Mouse (Mus musculus) CH12.LX (cell line): ENCODE results near the gene Selplg. TPM values are rescaled to one million over a fixed set of nuclear protein-coding genes. Genes with fewer than 3 reads are reported as not detected.

Experiments used
- DNase-seq: peaks from one replicate; pipeline ENCODE4 v3.0.0-alpha.2; 2013; ENCODE audit errors: extremely low read depth
- H3K27ac ChIP-seq: 2 replicates; pipeline ENCODE4 v1.5.1; 2012; ENCODE audit warnings: low read depth, mild to moderate bottlenecking, control low read depth, moderate library complexity; ENCODE audit not compliant: insufficient read depth
- H3K27me3 ChIP-seq: replicated peaks from 2 replicates; pipeline ENCODE3; 2012; ENCODE audit warnings: inconsistent platforms
- H3K36me3 ChIP-seq, 2 experiments: replicated peaks in 1 of 2; 2 replicates each; pipeline versions ENCODE3 to v1.6.1; 2012; ENCODE audit warnings: inconsistent platforms in 1 of 2, low read length in 1 of 2, mild to moderate bottlenecking in 1 of 2, mixed read lengths in 1 of 2, moderate library complexity in 1 of 2; ENCODE audit not compliant: control insufficient read depth in 1 of 2, insufficient read depth in 1 of 2
- H3K4me1 ChIP-seq, 2 experiments: 2 replicates each; pipeline ENCODE4 v1.6.1; 2012; ENCODE audit warnings: inconsistent platforms in 1 of 2, moderate library complexity in 1 of 2; ENCODE audit not compliant: insufficient read depth in 2 of 2, control insufficient read depth in 1 of 2
- H3K4me2 ChIP-seq: 2 replicates; pipeline ENCODE4 v1.6.1; 2012; ENCODE audit warnings: low read depth, mild to moderate bottlenecking, control low read depth; ENCODE audit not compliant: poor library complexity, insufficient read depth, severe bottlenecking
- H3K4me3 ChIP-seq, 3 experiments: fragments of 150-350 bp in 1 of 3; sonication (generic) in 1 of 3; replicated peaks in 1 of 3; 2 replicates each; pipeline versions ENCODE3 to v1.5.1; 2011 to 2012; ENCODE audit warnings: low read depth in 2 of 3, low read length in 2 of 3, mild to moderate bottlenecking in 2 of 3, moderate library complexity in 2 of 3, control low read depth in 1 of 3, improper control_type of control experiment in 1 of 3, inconsistent platforms in 1 of 3, mixed read lengths in 1 of 3; ENCODE audit not compliant: poor library complexity in 1 of 3
- H3K79me2 ChIP-seq: replicated peaks from 2 replicates; pipeline ENCODE4 v1.6.1; 2012; ENCODE audit warnings: mild to moderate bottlenecking, moderate library complexity; ENCODE audit not compliant: control insufficient read depth, poor library complexity, insufficient read depth, severe bottlenecking; ENCODE audit errors: extremely low read depth
- H3K9ac ChIP-seq: 2 replicates; pipeline ENCODE4 v1.6.1; 2012; ENCODE audit warnings: low read depth, mild to moderate bottlenecking, control low read depth, moderate library complexity; ENCODE audit not compliant: insufficient read depth
- H3K9me3 ChIP-seq: replicated peaks from 2 replicates; pipeline ENCODE3; 2012; ENCODE audit warnings: low read length, inconsistent platforms, mixed read lengths
- BHLHE40 ChIP-seq: IDR thresholded peaks from 2 replicates; pipeline ENCODE4 v1.6.1; 2011; ENCODE audit warnings: mild to moderate bottlenecking, low read depth, low read length, improper control_type of control experiment
- CHD1 ChIP-seq: IDR thresholded peaks from 2 replicates; pipeline ENCODE4 v1.6.1; 2012; ENCODE audit warnings: low read depth, low read length, improper control_type of control experiment, inconsistent platforms
- E2F4 ChIP-seq: IDR thresholded peaks from 2 replicates; pipeline ENCODE4 v1.6.1; 2011; ENCODE audit warnings: low read depth, low read length, improper control_type of control experiment; ENCODE audit not compliant: insufficient replicate concordance
- ELF1 ChIP-seq: IDR thresholded peaks from 2 replicates; pipeline ENCODE4 v1.6.1; 2014; ENCODE audit warnings: low read depth, mild to moderate bottlenecking, inconsistent platforms, low read length, improper control_type of control experiment
- EP300 ChIP-seq: IDR thresholded peaks from 2 replicates; pipeline ENCODE4 v1.6.1; 2011; ENCODE audit warnings: low read length, improper control_type of control experiment
- ETS1 ChIP-seq: conservative IDR thresholded peaks from 2 replicates; pipeline ENCODE4 v1.6.1; 2012; ENCODE audit warnings: low read depth, mild to moderate bottlenecking, inconsistent platforms, low read length, improper control_type of control experiment, moderate library complexity
- JUND ChIP-seq: conservative IDR thresholded peaks from 2 replicates; pipeline ENCODE4 v1.6.1; 2011; ENCODE audit warnings: low read depth, low read length, improper control_type of control experiment
- KAT2A ChIP-seq: IDR thresholded peaks from 2 replicates; pipeline ENCODE4 v1.6.1; 2012; ENCODE audit warnings: low read length, improper control_type of control experiment, inconsistent platforms; ENCODE audit not compliant: insufficient replicate concordance
- MAX ChIP-seq: IDR thresholded peaks from 2 replicates; pipeline ENCODE4 v1.6.1; 2011; ENCODE audit warnings: low read length, improper control_type of control experiment
- MYC ChIP-seq: IDR thresholded peaks from 2 replicates; pipeline ENCODE4 v1.6.1; 2011; ENCODE audit warnings: low read depth, mild to moderate bottlenecking, improper control_type of control experiment, low read length
- NRF1 ChIP-seq: IDR thresholded peaks from 2 replicates; pipeline ENCODE4 v1.6.1; 2014; ENCODE audit warnings: low read depth, mild to moderate bottlenecking, inconsistent platforms, low read length, improper control_type of control experiment, moderate library complexity
- POLR2A ChIP-seq: IDR thresholded peaks from 2 replicates; pipeline ENCODE4 v1.6.1; 2011; ENCODE audit warnings: low read depth, mild to moderate bottlenecking, improper control_type of control experiment, low read length
- POLR2AphosphoS2 ChIP-seq: IDR thresholded peaks from 2 replicates; pipeline ENCODE4 v1.6.1; 2011; ENCODE audit warnings: low read depth, low read length, improper control_type of control experiment
- RAD21 ChIP-seq: IDR thresholded peaks from 2 replicates; pipeline ENCODE4 v1.6.1; 2011; ENCODE audit warnings: low read depth, mild to moderate bottlenecking, low read length, improper control_type of control experiment, moderate library complexity
- RCOR1 ChIP-seq: conservative IDR thresholded peaks from 2 replicates; pipeline ENCODE4 v1.6.1; 2012; ENCODE audit warnings: low read depth, mild to moderate bottlenecking, inconsistent platforms, low read length, improper control_type of control experiment
- SMC3 ChIP-seq: IDR thresholded peaks from 2 replicates; pipeline ENCODE4 v1.6.1; 2011; ENCODE audit warnings: low read depth, low read length, improper control_type of control experiment
- TBP ChIP-seq: conservative IDR thresholded peaks from 2 replicates; pipeline ENCODE4 v1.6.1; 2011; ENCODE audit warnings: low read depth, low read length, improper control_type of control experiment
- USF1 ChIP-seq: IDR thresholded peaks from 2 replicates; pipeline ENCODE4 v1.6.1; 2014; ENCODE audit warnings: low read depth, mild to moderate bottlenecking, inconsistent platforms, low read length, improper control_type of control experiment
- ZMIZ1 ChIP-seq: IDR thresholded peaks from 2 replicates; pipeline ENCODE4 v1.6.1; 2012; ENCODE audit warnings: low read depth, mild to moderate bottlenecking, inconsistent platforms, low read length, improper control_type of control experiment
- ZNF384 ChIP-seq: IDR thresholded peaks from 2 replicates; pipeline ENCODE4 v1.6.1; 2012; ENCODE audit warnings: low read depth, low read length, improper control_type of control experiment, inconsistent platforms
- dilution Hi-C: fragments of 300-500 bp; cut with MboI; formaldehyde crosslinking; loops from 2 replicates; pipeline ENCODE4 v1.14.3; 2020; ENCODE audit warnings: low sequenced_read_pairs; ENCODE audit not compliant: extremely low pct_unique_long_range_greater_than_20kb, extremely low pct_ligation_motif_present
- in situ Hi-C: fragments of 300-500 bp; cut with MboI; formaldehyde crosslinking; loops from 3 replicates; pipeline ENCODE4 v1.14.3; 2019; ENCODE audit warnings: low sequenced_read_pairs, low pct_ligation_motif_present, low pct_unique_long_range_greater_than_20kb, mixed read lengths
- polyA plus RNA-seq: library from polyadenylated mRNA; unstranded; fragments of >175 nt; gene quantifications from 2 replicates; pipeline ENCODE4 v1.2.1, GENCODE M21; 2012; ENCODE audit warnings: low read depth; ENCODE audit not compliant: insufficient read length
- total RNA-seq, 2 experiments: library from RNA; depleted of rRNA; stranded (reverse); fragments of 300-350 nt in 1 of 2; fragments of >200 nt in 1 of 2; gene quantifications; 2 replicates each; pipeline ENCODE4 v1.2.3; 2012 to 2014

The Selplg gene
- total and polyA plus RNA-seq, 3 experiments: 29.4 to 58.5 (median 41.6) TPM

DNA sequence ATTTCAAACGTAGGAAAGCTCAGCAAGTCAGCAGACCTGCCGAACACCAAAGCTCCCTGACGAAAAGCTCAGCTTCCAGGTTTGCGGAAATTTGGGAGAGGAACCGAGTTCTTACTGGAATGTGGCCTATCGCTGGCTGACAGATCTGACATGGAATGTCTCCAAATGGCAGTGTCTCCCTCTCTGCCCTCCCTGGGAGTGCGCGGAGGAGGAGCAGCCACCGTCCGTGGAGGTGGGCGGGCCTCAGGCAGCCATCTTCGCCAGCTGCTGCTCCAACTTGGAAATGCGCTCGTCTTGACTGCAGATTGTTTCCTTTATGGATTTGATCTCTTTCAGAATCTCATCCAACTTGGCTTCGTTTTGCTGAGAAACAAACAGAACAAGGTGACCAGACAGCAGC is 11.7 kb upstream of the Selplg start:
- dilution Hi-C loops: no loop called here
- in situ Hi-C loops: no loop called here
- Histone ChIP-seq H3K4me1 (peaks cover 9 to 39% of the 10 kb centered on the region in 2 experiments), H3K36me3 (peaks cover 47 to 86% of the 10 kb centered on the region in 2 experiments), H3K27me3 (no peaks in the 10 kb centered on the region), H3K79me2 (no peaks in the 10 kb centered on the region), H3K9ac (no peak overlapping the region), H3K4me3 (no peak overlapping the region), H3K27ac (no peak overlapping the region), H3K4me2 (no peak overlapping the region), H3K9me3 (no peaks in the 10 kb centered on the region)
- DNase-seq: no peak
- no peak for TF ChIP-seq RCOR1
- no peak for TF ChIP-seq TBP
- TF ChIP-seq POLR2A: no peak
- no peak for TF ChIP-seq E2F4
- no peak for TF ChIP-seq EP300
- no peak for TF ChIP-seq SMC3
- TF ChIP-seq NRF1: no peak
- TF ChIP-seq ZNF384: no peak

DNA sequence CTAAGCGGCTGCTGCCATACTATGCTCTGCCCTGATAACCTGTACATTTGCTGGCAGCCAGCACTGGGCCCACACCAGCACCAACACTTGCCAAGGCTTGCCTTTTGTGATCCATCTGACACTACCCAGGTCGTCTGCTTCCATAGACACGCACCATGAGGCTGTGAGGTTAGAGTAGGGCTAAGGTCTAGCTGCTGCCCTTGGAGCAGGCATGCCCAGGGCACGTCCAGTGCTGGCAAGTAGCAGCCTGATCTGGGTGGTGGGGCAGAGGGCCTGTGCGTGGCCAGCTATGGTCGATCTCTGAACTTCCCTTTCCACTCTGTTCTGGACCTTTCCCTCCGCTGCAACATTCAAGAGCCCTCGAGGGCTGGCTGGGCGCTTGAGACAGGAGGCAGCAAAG is 10.5 kb upstream of the Selplg start:
- Histone ChIP-seq H3K4me3 (no peak overlapping the region), H3K4me1 (peaks cover 9 to 43% of the 10 kb centered on the region in 2 experiments), H3K4me2 (no peak overlapping the region), H3K27me3 (no peaks in the 10 kb centered on the region), H3K27ac (peak overlapping the region; percentile 37), H3K79me2 (no peaks in the 10 kb centered on the region), H3K9me3 (no peaks in the 10 kb centered on the region), H3K9ac (no peak overlapping the region), H3K36me3 (peaks cover 41 to 80% of the 10 kb centered on the region in 2 experiments)
- in situ Hi-C loops (no loop called here), dilution Hi-C loops (no loop called here)
- no peak for TF ChIP-seq RAD21
- no peak for TF ChIP-seq EP300
- no peak for TF ChIP-seq ZMIZ1
- TF ChIP-seq CHD1: no peak
- TF ChIP-seq ETS1: no peak
- TF ChIP-seq POLR2AphosphoS2: no peak
- TF ChIP-seq USF1: no peak
- TF ChIP-seq MAX: no peak
- TF ChIP-seq ELF1: no peak
- no peak for TF ChIP-seq NRF1
- TF ChIP-seq KAT2A: no peak
- TF ChIP-seq TBP: no peak
- TF ChIP-seq MYC: no peak
- TF ChIP-seq E2F4: no peak
- TF ChIP-seq BHLHE40: no peak
- TF ChIP-seq JUND: no peak
- no peak for DNase-seq
